Mouse (Mus musculus) thymus, adult 2 months (tissue): ENCODE data around the gene Mt1.

Source experiments
- CTCF ChIP-seq: fragments of 200-500 bp; IDR thresholded peaks from 2 replicates; pipeline ENCODE4 v1.5.1; 2012; ENCODE audit warnings: mild to moderate bottlenecking, control low read depth, low read length, moderate library complexity, borderline replicate concordance; ENCODE audit not compliant: control insufficient read depth, poor library complexity, insufficient read depth; ENCODE audit errors: extremely low read depth
- POLR2A ChIP-seq: fragments of 200-500 bp; IDR thresholded peaks from 2 replicates; pipeline ENCODE4 v1.6.1; 2012; ENCODE audit warnings: mild to moderate bottlenecking, low read length, control low read depth, moderate library complexity; ENCODE audit not compliant: control insufficient read depth, poor library complexity, insufficient read depth; ENCODE audit errors: extremely low read depth

DNA sequence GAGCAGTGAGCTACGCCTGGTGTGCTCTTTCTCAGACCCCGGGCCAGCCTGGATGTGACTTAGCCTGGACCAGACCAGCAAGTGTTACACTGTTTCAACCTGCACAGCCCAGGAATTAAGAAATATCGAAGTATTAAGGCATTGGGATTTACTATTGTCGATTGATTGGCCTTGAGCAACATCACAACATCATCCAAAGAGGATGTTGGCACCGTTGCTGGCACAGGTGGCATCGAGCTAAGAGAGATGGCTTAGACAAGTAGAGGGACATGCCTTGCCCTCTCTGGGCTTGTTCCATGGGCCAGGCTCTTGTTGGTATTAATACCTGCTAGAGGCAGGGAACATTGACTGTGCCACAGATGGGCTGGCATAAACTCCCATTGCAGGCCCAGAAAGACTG, 43.3 kb upstream of the Mt1 start:
- no peak for TF ChIP-seq POLR2A
- no peak for TF ChIP-seq CTCF
